Mouse (Mus musculus): ENCODE results near the gene Adprh.

- no peak for TF ChIP-seq POLR2A (IDR thresholded peaks at IDR 0.05; ENCODE audit: borderline replicate concordance, control insufficient read depth, low read depth, low read length)
- TF ChIP-seq CTCF (IDR thresholded peaks at IDR 0.05; ENCODE audit: control insufficient read depth, insufficient read depth, low read length): no peak
Measured at GRCm38 (mm10) chr16:38466089-38466488, 13.6 kb upstream of the Adprh start.

Data from bone marrow, adult 2 months (tissue).